Mouse (Mus musculus): Measurements from ENCODE around the gene Utrn. TPM values are rescaled to one million over a fixed set of nuclear protein-coding genes. Genes with fewer than 3 reads are reported as not detected.

Utrn gene
- polyA plus RNA-seq, 1 experiment = 31.4 TPM

DNA sequence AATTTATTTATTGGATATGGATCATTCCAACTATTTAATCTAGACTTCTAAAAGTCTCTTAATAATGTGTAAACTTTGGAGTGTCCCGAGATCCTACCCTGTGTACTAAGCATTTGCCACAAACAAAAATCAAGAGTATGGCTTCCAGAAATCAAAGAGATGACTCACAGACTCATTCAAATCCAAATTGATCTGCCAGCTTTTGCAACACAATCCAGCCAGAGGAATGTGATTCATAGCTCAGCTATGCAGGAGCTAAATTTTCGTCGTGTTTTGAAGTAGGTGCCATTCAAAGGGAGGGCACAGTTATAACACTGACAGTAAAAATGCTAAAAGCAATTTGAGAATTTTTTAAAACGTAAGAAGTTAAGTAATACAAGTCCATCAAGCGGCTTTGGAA, 11.1 kb downstream of the Utrn start:
- 78% methylated on average over 5 of the region's 5 CpGs for WGBS
- TF ChIP-seq POLR2A (IDR thresholded peaks at IDR 0.05; ENCODE audit: borderline replicate concordance, control insufficient read depth, low read depth, low read length) (no peak), CTCF (IDR thresholded peaks at IDR 0.05; ENCODE audit: control insufficient read depth, insufficient read depth, low read length) (no peak)
- H3K27ac ChIP-seq (ENCODE audit: control insufficient read depth, insufficient read depth, low read depth, low read length, poor library complexity) = no peak overlapping the region

DNA sequence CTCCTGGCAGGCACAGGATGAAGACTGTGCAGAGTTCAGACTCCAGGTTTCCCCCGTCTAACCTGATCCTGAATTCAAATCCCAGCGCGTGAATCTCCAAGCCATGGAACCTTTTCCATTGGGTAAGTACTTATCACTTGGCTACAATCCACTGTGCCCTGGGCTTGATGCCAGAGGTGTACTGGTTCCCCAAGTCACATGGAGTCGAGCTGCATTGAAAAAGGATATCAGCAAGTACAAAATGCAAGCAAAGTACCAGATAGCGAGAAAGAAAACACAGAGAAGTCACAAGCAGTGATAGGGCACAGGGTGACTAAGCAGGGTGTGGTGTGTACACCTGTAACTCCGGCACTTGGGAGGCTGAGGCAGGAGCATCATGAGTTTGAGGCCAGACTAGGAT, 14.9 kb downstream of the Utrn start:
- 71% methylated on average over 6 of the region's 6 CpGs for WGBS
- Histone ChIP-seq H3K4me1 (ENCODE audit: control insufficient read depth, insufficient read depth, low read length) (no peaks in the 10 kb centered on the region), H3K27ac (ENCODE audit: control insufficient read depth, insufficient read depth, low read depth, low read length, poor library complexity) (no peak overlapping the region), H3K4me3 (replicated peaks; ENCODE audit: control insufficient read depth, low read depth, low read length) (no peak overlapping the region)
- no peak for TF ChIP-seq POLR2A (IDR thresholded peaks at IDR 0.05; ENCODE audit: borderline replicate concordance, control insufficient read depth, low read depth, low read length)
- no peak for TF ChIP-seq CTCF (IDR thresholded peaks at IDR 0.05; ENCODE audit: control insufficient read depth, insufficient read depth, low read length)

More for the DNA sequence above, 11.1 kb downstream of the Utrn start:
- Histone ChIP-seq H3K4me3 (replicated peaks; ENCODE audit: control insufficient read depth, low read depth, low read length) (no peak overlapping the region), H3K4me1 (ENCODE audit: control insufficient read depth, insufficient read depth, low read length) (no peaks in the 10 kb centered on the region)

- no peaks in the 10 kb centered on the region for H3K4me1 ChIP-seq (ENCODE audit: control insufficient read depth, insufficient read depth, low read length)
- 84% methylated on average over 6 of the region's 6 CpGs for WGBS
- no peak overlapping the region for H3K27ac ChIP-seq (ENCODE audit: control insufficient read depth, insufficient read depth, low read depth, low read length, poor library complexity)
- H3K4me3 ChIP-seq (replicated peaks; ENCODE audit: control insufficient read depth, low read depth, low read length) = no peak overlapping the region
- TF ChIP-seq CTCF (IDR thresholded peaks at IDR 0.05; ENCODE audit: control insufficient read depth, insufficient read depth, low read length) = no peak
- no peak for TF ChIP-seq POLR2A (IDR thresholded peaks at IDR 0.05; ENCODE audit: borderline replicate concordance, control insufficient read depth, low read depth, low read length)
Observed at GRCm38 (mm10) chr10:12853776-12854175, 15.4 kb downstream of the Utrn start.

GRCm38 (mm10) chr10:12853196-12853620, 16.0 kb downstream of the Utrn start:
- H3K4me1 ChIP-seq (ENCODE audit: control insufficient read depth, insufficient read depth, low read length) = no peaks in the 10 kb centered on the region
- 81% methylated on average over 7 of the region's 7 CpGs for WGBS

GRCm38 (mm10) chr10:12852416-12853195, 16.6 kb downstream of the Utrn start:
- no peak overlapping the region for H3K27ac ChIP-seq (ENCODE audit: control insufficient read depth, insufficient read depth, low read depth, low read length, poor library complexity)
- 84% methylated on average over 15 of the region's 15 CpGs for WGBS
- H3K4me3 ChIP-seq (replicated peaks; ENCODE audit: control insufficient read depth, low read depth, low read length) = no peak overlapping the region
- TF ChIP-seq CTCF (IDR thresholded peaks at IDR 0.05; ENCODE audit: control insufficient read depth, insufficient read depth, low read length) = no peak
- TF ChIP-seq POLR2A (IDR thresholded peaks at IDR 0.05; ENCODE audit: borderline replicate concordance, control insufficient read depth, low read depth, low read length) = no peak
- no peaks in the 10 kb centered on the region for H3K4me1 ChIP-seq (ENCODE audit: control insufficient read depth, insufficient read depth, low read length)

More at GRCm38 (mm10) chr10:12853196-12853620, 16.0 kb downstream of the Utrn start:
- Histone ChIP-seq H3K4me3 (replicated peaks; ENCODE audit: control insufficient read depth, low read depth, low read length) (no peak overlapping the region), H3K27ac (ENCODE audit: control insufficient read depth, insufficient read depth, low read depth, low read length, poor library complexity) (no peak overlapping the region)
- TF ChIP-seq CTCF (IDR thresholded peaks at IDR 0.05; ENCODE audit: control insufficient read depth, insufficient read depth, low read length) = no peak
- TF ChIP-seq POLR2A (IDR thresholded peaks at IDR 0.05; ENCODE audit: borderline replicate concordance, control insufficient read depth, low read depth, low read length) = no peak

DNA sequence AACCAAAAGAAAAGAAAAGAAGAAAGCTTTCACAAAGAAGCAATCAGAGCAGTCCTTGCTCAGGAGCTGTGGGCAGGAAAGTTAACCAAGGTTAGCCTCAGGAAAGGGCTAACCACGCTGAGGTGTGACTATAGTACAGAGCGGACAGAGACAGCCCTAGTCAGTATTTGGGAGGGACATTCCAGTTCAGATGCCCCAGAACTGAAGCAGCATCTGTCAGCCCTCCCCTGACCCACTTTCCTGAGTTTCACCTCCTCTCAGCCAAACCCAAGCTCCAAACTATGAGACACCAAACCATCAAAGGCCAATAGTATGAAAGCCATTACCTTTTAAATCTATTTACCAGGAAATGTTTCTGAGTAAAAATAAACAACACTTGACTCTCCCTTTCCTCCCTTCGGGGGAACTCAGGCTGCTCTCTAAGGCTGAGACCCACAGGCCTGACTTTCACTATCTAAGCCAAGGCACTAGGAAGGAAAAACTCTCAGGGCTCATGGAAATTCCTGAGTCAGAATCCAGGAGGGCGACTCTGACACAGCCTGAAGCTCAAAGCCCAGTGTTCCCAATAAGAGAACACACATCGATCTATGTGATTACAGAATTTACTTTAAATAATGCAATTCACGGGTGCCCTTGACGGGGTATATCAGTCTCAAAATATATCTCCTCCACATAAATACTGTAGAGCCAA, 18.2 kb downstream of the Utrn start:
- no peaks in the 10 kb centered on the region for H3K4me1 ChIP-seq (ENCODE audit: control insufficient read depth, insufficient read depth, low read length)
- TF ChIP-seq POLR2A (IDR thresholded peaks at IDR 0.05; ENCODE audit: borderline replicate concordance, control insufficient read depth, low read depth, low read length) = no peak
- TF ChIP-seq CTCF (IDR thresholded peaks at IDR 0.05; ENCODE audit: control insufficient read depth, insufficient read depth, low read length) = no peak
- H3K27ac ChIP-seq (ENCODE audit: control insufficient read depth, insufficient read depth, low read depth, low read length, poor library complexity) = no peak overlapping the region
- H3K4me3 ChIP-seq (replicated peaks; ENCODE audit: control insufficient read depth, low read depth, low read length) = no peak overlapping the region
- WGBS = 68% methylated on average over 7 of the region's 7 CpGs

DNA sequence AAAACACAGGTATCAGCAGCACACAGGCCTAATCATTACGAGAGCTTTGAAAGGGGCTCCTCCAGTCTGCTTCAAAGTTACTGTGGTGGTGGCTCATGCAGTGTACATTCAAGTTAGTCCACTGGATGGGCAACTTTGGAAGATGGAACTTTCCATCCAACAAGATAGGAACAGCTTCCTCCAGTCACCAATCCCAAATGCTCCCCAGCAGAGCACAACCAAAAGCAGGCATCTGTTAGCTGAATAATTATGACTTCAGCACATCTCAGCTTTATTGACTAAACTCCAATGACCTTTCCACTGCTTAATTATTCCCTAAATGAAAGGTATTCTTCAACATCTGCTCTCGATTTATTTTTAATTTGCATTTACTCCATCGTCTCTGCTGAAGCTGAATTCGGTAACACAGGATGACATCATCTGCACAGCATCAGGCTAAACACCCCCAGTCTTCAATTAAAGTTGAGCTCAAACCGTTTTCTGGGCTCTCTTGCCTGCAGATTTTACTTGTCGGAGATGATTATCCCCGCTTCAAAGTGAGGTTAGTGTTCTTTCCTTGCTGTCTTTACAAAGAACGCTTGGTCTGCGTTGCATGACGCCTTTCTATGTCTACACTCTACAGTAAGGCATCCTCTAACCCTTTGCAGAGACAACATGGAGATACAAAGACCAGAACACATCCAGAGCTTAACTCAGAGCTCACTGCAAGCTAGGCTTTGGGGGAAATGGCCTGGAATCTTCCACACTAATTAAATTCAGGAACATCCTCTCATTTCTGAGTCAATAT, 20.6 kb downstream of the Utrn start:
- Histone ChIP-seq H3K4me3 (replicated peaks; ENCODE audit: control insufficient read depth, low read depth, low read length) (no peak overlapping the region), H3K4me1 (ENCODE audit: control insufficient read depth, insufficient read depth, low read length) (no peaks in the 10 kb centered on the region), H3K27ac (ENCODE audit: control insufficient read depth, insufficient read depth, low read depth, low read length, poor library complexity) (no peak overlapping the region)
- WGBS = 88% methylated on average over 10 of the region's 10 CpGs
- TF ChIP-seq POLR2A (IDR thresholded peaks at IDR 0.05; ENCODE audit: borderline replicate concordance, control insufficient read depth, low read depth, low read length) (no peak), CTCF (IDR thresholded peaks at IDR 0.05; ENCODE audit: control insufficient read depth, insufficient read depth, low read length) (no peak)

- Histone ChIP-seq H3K27ac (ENCODE audit: control insufficient read depth, insufficient read depth, low read depth, low read length, poor library complexity) (no peak overlapping the region), H3K4me3 (replicated peaks; ENCODE audit: control insufficient read depth, low read depth, low read length) (no peak overlapping the region), H3K4me1 (ENCODE audit: control insufficient read depth, insufficient read depth, low read length) (peaks cover 2% of the 10 kb centered on the region)
- TF ChIP-seq POLR2A (IDR thresholded peaks at IDR 0.05; ENCODE audit: borderline replicate concordance, control insufficient read depth, low read depth, low read length) (no peak), CTCF (IDR thresholded peaks at IDR 0.05; ENCODE audit: control insufficient read depth, insufficient read depth, low read length) (no peak)
- 72% methylated on average over 4 of the region's 4 CpGs for WGBS
Observed at GRCm38 (mm10) chr10:12842543-12842942, 26.6 kb downstream of the Utrn start.
